ENCODE assay signal across 8 mouse cellular contexts in genomic region chrX:47992606-47993005, GRCm38 (mm10). TPM values are rescaled to one million over a fixed set of nuclear protein-coding genes. Genes with fewer than 3 reads are reported as not detected.
DNase-seq lines count a peak whose midpoint lies in the region; ATAC-seq lines count a peak whose summit lies in the region.

No protein-coding gene starts in this region.

- peak; percentile 75 for ATAC-seq in activated CD4-positive, CD25-positive, alpha-beta regulatory T cell, adult 4 months
- ATAC-seq in common myeloid progenitor, adult 5-6 weeks (replicated peaks; ENCODE audit: low read depth, poor library complexity, severe bottlenecking), result peak; percentile 90
- peak; percentile 99 for ATAC-seq in megakaryocyte progenitor cell, adult 5-6 weeks (replicated peaks; ENCODE audit: poor library complexity)

- peak; percentile 25 to 54 for DNase-seq in gastrocnemius, adult 8-10 months (ENCODE audit: low spot score in 2 of 2)
- DNase-seq in hindlimb bud, embryonic 11.5 days (ENCODE audit: extremely low spot score, low read depth, low spot score), result peak; percentile 26
- peak; percentile 69 to 76 for DNase-seq in left cerebral cortex, adult 18-20 months (ENCODE audit: low spot score in 2 of 2)
- DNase-seq in right cerebral cortex, postnatal 14 days, result peak; percentile 67
- peak; percentile 43 to 71 for DNase-seq in urinary bladder, postnatal 36 days (ENCODE audit: low spot score in 2 of 2)

RNA-seq across cellular contexts. Expression of gene Apln, which starts 42.0 kb away (rescaled TPM):
- under 1 TPM; 0.21 to 0.57 TPM for polyA plus RNA-seq in activated CD4-positive, CD25-positive, alpha-beta regulatory T cell, adult 4 months (2017; shearing (Covaris generic))
- 0.32 and 0.78 TPM in 2 replicates for total RNA-seq in common myeloid progenitor, adult 5-6 weeks (2017)
- total RNA-seq in gastrocnemius, adult 8-10 months (2022), result under 1 TPM; 0.21 to 0.54 (median 0.30) TPM
- total RNA-seq in left cerebral cortex, adult 18-20 months (2021), result 10 to 100 TPM; 17.5 to 18.5 TPM
- total RNA-seq in megakaryocyte progenitor cell, adult 5-6 weeks (2015), result 0.76 and 0.99 TPM in 2 replicates
- total RNA-seq in megakaryocyte progenitor cell, adult 5-6 weeks (2017), result 0.75 and 1.7 TPM in 2 replicates

Comparison
In these comparisons a context has a peak if more than half of its experiments do, and no peak if none do; other contexts are left out.
1. Peak in every context shown above with its lines: DNase-seq and ATAC-seq.
2. RNA of gene Apln, which starts 42.0 kb away (total RNA-seq): 17.5 to 18.5 TPM in left cerebral cortex, adult 18-20 months; 0.75 to 1.7 TPM in megakaryocyte progenitor cell, adult 5-6 weeks, 0.21 to 0.54 TPM in gastrocnemius, adult 8-10 months and 0.32 to 0.78 TPM in common myeloid progenitor, adult 5-6 weeks; every median in the first group is over 4 times any median in the second.